Mouse (Mus musculus): Measurements from ENCODE around the gene Tsc22d4. TPM values are rescaled to one million over a fixed set of nuclear protein-coding genes. Genes with fewer than 3 reads are reported as not detected.

Tsc22d4 gene
- polyA plus RNA-seq (2012; fragmentation: generic; extraction: Trizol): 10 to 100 TPM; 42.1 to 98.9 TPM

GRCm38 (mm10) chr5:137745214-137746171 lies at the start of gene Tsc22d4:
TSS of gene Tsc22d4 (plus strand) at chr5:137745730.

GRCm38 (mm10) chr5:137741023-137741931 lies 4.3 kb upstream of the Tsc22d4 start, which contains the start of gene Nyap1:
TSS of gene Nyap1 (minus strand) at chr5:137741607.

GRCm38 (mm10) chr5:137778635-137779034 lies 33.1 kb downstream of the Tsc22d4 start, which contains the start of gene Ppp1r35:
TSS of gene Ppp1r35 (plus strand) at chr5:137778849.

GRCm38 (mm10) chr5:137787151-137787928 lies 41.8 kb downstream of the Tsc22d4 start, which contains the start of the genes Mepce and Zcwpw1:
TSS of gene Mepce (minus strand) at chr5:137787655.
TSS of gene Zcwpw1 (plus strand) at chr5:137787798.

Other genes with a start within 250 kb of the Tsc22d4 start
- gene Pop7, start 243.2 kb upstream of the Tsc22d4 start, polyA plus RNA-seq (2012; fragmentation: generic; extraction: Trizol): 10 to 100 TPM; 44.2 to 57.6 TPM
- gene Gigyf1, start 227.2 kb upstream of the Tsc22d4 start, polyA plus RNA-seq (2012; fragmentation: generic; extraction: Trizol): 10 to 100 TPM in 1 of 2 experiments, 1 to 10 TPM in 1; 2.8 to 14.6 TPM
- gene Epo, start 212.5 kb upstream of the Tsc22d4 start, polyA plus RNA-seq (2012; fragmentation: generic; extraction: Trizol): not detected
- 100 to 1,000 TPM; 814 to 936 TPM for gene Gnb2, start 212.2 kb upstream of the Tsc22d4 start, polyA plus RNA-seq (2012; fragmentation: generic; extraction: Trizol)
- not detected for gene Actl6b, start 192.2 kb upstream of the Tsc22d4 start, polyA plus RNA-seq (2012; fragmentation: generic; extraction: Trizol)
- under 1 TPM in 1 of 2 experiments, not detected in 1; 0.06 TPM for gene Tfr2, start 175.9 kb upstream of the Tsc22d4 start, polyA plus RNA-seq (2012; fragmentation: generic; extraction: Trizol)
- 100 to 1,000 TPM in 1 of 2 experiments, 10 to 100 TPM in 1; 60.1 to 124 TPM for gene Mospd3, start 144.7 kb upstream of the Tsc22d4 start, polyA plus RNA-seq (2012; fragmentation: generic; extraction: Trizol)
- gene Pcolce, start 131.9 kb upstream of the Tsc22d4 start, polyA plus RNA-seq (2012; fragmentation: generic; extraction: Trizol): 1,000 to 10,000 TPM; 1,118 to 1,655 TPM
- under 1 TPM; 0.23 to 0.85 TPM for gene Fbxo24, start 116.7 kb upstream of the Tsc22d4 start, polyA plus RNA-seq (2012; fragmentation: generic; extraction: Trizol)
- gene Lrch4, start 116.6 kb upstream of the Tsc22d4 start, polyA plus RNA-seq (2012; fragmentation: generic; extraction: Trizol): 10 to 100 TPM; 14.3 to 16.6 TPM
- 1 to 10 TPM; 1.4 to 6.0 TPM for gene Gm20605, start 116.6 kb upstream of the Tsc22d4 start, polyA plus RNA-seq (2012; fragmentation: generic; extraction: Trizol)
- 1 to 10 TPM; 1.8 to 9.1 TPM for gene Sap25, start 104.4 kb upstream of the Tsc22d4 start, polyA plus RNA-seq (2012; fragmentation: generic; extraction: Trizol)
- gene Irs3, start 100.0 kb upstream of the Tsc22d4 start, polyA plus RNA-seq (2012; fragmentation: generic; extraction: Trizol): under 1 TPM; 0.02 to 0.06 TPM
- gene Agfg2, start 61.0 kb upstream of the Tsc22d4 start, polyA plus RNA-seq (2012; fragmentation: generic; extraction: Trizol): 10 to 100 TPM in 1 of 2 experiments, 1 to 10 TPM in 1; 6.6 to 11.1 TPM
- gene Nyap1, start 4.1 kb upstream of the Tsc22d4 start, polyA plus RNA-seq (2012; fragmentation: generic; extraction: Trizol): 1 to 10 TPM; 1.7 to 6.6 TPM
- 10 to 100 TPM; 32.9 to 38.5 TPM for gene Ppp1r35, start 33.1 kb downstream of the Tsc22d4 start, polyA plus RNA-seq (2012; fragmentation: generic; extraction: Trizol)
- gene Mepce, start 41.9 kb downstream of the Tsc22d4 start, polyA plus RNA-seq (2012; fragmentation: generic; extraction: Trizol): 10 to 100 TPM; 34.7 to 57.8 TPM
- 1 to 10 TPM in 1 of 2 experiments, under 1 TPM in 1; 0.36 to 7.1 TPM for gene Zcwpw1, start 42.1 kb downstream of the Tsc22d4 start, polyA plus RNA-seq (2012; fragmentation: generic; extraction: Trizol)
- gene Pilra, start 90.6 kb downstream of the Tsc22d4 start, polyA plus RNA-seq (2012; fragmentation: generic; extraction: Trizol): not detected
- under 1 TPM in 1 of 2 experiments, not detected in 1; 0.15 TPM for gene Pilrb1, start 112.4 kb downstream of the Tsc22d4 start, polyA plus RNA-seq (2012; fragmentation: generic; extraction: Trizol)
- gene Pilrb2, start 126.1 kb downstream of the Tsc22d4 start, polyA plus RNA-seq (2012; fragmentation: generic; extraction: Trizol): under 1 TPM in 1 of 2 experiments, not detected in 1; 0.04 TPM
- gene Cyp3a13, start 175.9 kb downstream of the Tsc22d4 start, polyA plus RNA-seq (2012; fragmentation: generic; extraction: Trizol): not detected
- gene Gjc3, start 217.4 kb downstream of the Tsc22d4 start, polyA plus RNA-seq (2012; fragmentation: generic; extraction: Trizol): under 1 TPM in 1 of 2 experiments, not detected in 1; 0.01 TPM
- not detected for gene Azgp1, start 235.8 kb downstream of the Tsc22d4 start, polyA plus RNA-seq (2012; fragmentation: generic; extraction: Trizol)